Mouse (Mus musculus): Measurements from ENCODE around the gene Haao.

Gene Haao

GRCm38 (mm10) chr17:83847815-83848214 lies at the start of gene Haao:
Haao (minus strand) TSS chr17:83847963.
- DNase-seq (ENCODE audit: low read depth in 2 of 2, low spot score in 2 of 2), result peak in 1 of 2 experiments; percentile 56

- DNase-seq (ENCODE audit: low read depth in 2 of 2, low spot score in 2 of 2), result no peak
These were observed 49.6 kb upstream of the Haao start for GRCm38 (mm10) chr17:83897361-83897799.

GRCm38 (mm10) chr17:83896723-83897122 lies 49.0 kb upstream of the Haao start:
- peak; percentile 28 to 39 for DNase-seq (ENCODE audit: low read depth in 2 of 2, low spot score in 2 of 2)

- no peak for DNase-seq (ENCODE audit: low read depth in 2 of 2, low spot score in 2 of 2)
These were observed 47.6 kb upstream of the Haao start for GRCm38 (mm10) chr17:83895321-83895770.

GRCm38 (mm10) chr17:83893134-83893533 lies 45.4 kb upstream of the Haao start:
- no peak for DNase-seq (ENCODE audit: low read depth in 2 of 2, low spot score in 2 of 2)

GRCm38 (mm10) chr17:83891864-83892263 lies 44.1 kb upstream of the Haao start:
- no peak for DNase-seq (ENCODE audit: low read depth in 2 of 2, low spot score in 2 of 2)

GRCm38 (mm10) chr17:83890373-83890696 lies 42.6 kb upstream of the Haao start:
- no peak for DNase-seq (ENCODE audit: low read depth in 2 of 2, low spot score in 2 of 2)

GRCm38 (mm10) chr17:83889691-83890372 lies 42.1 kb upstream of the Haao start:
- DNase-seq (ENCODE audit: low read depth in 2 of 2, low spot score in 2 of 2), result no peak

GRCm38 (mm10) chr17:83889329-83889690 lies 41.5 kb upstream of the Haao start:
- no peak for DNase-seq (ENCODE audit: low read depth in 2 of 2, low spot score in 2 of 2)

- DNase-seq (ENCODE audit: low read depth in 2 of 2, low spot score in 2 of 2), result no peak
These were observed 39.5 kb upstream of the Haao start for GRCm38 (mm10) chr17:83887241-83887640.

- no peak for DNase-seq (ENCODE audit: low read depth in 2 of 2, low spot score in 2 of 2)
These were observed 38.6 kb upstream of the Haao start for GRCm38 (mm10) chr17:83886395-83886794.

GRCm38 (mm10) chr17:83885750-83886149 lies 38.0 kb upstream of the Haao start:
- DNase-seq (ENCODE audit: low read depth in 2 of 2, low spot score in 2 of 2), result no peak

- DNase-seq (ENCODE audit: low read depth in 2 of 2, low spot score in 2 of 2), result no peak
These were observed 37.3 kb upstream of the Haao start for GRCm38 (mm10) chr17:83885021-83885582.

- DNase-seq (ENCODE audit: low read depth in 2 of 2, low spot score in 2 of 2), result no peak
These were observed 35.0 kb upstream of the Haao start for GRCm38 (mm10) chr17:83882788-83883187.

- DNase-seq (ENCODE audit: low read depth in 2 of 2, low spot score in 2 of 2), result no peak
These were observed 33.3 kb upstream of the Haao start for GRCm38 (mm10) chr17:83881071-83881470.

- no peak for DNase-seq (ENCODE audit: low read depth in 2 of 2, low spot score in 2 of 2)
These were observed 32.5 kb upstream of the Haao start for GRCm38 (mm10) chr17:83880174-83880710.

GRCm38 (mm10) chr17:83879631-83880030 lies 31.9 kb upstream of the Haao start:
- DNase-seq (ENCODE audit: low read depth in 2 of 2, low spot score in 2 of 2), result no peak

GRCm38 (mm10) chr17:83874610-83875009 lies 26.8 kb upstream of the Haao start:
- no peak for DNase-seq (ENCODE audit: low read depth in 2 of 2, low spot score in 2 of 2)

- DNase-seq (ENCODE audit: low read depth in 2 of 2, low spot score in 2 of 2), result no peak
These were observed 25.8 kb upstream of the Haao start for GRCm38 (mm10) chr17:83873363-83874141.

- peak; percentile 77 to 86 for DNase-seq (ENCODE audit: low read depth in 2 of 2, low spot score in 2 of 2)
These were observed 25.1 kb upstream of the Haao start for GRCm38 (mm10) chr17:83872806-83873348.

GRCm38 (mm10) chr17:83871354-83871753 lies 23.6 kb upstream of the Haao start:
- DNase-seq (ENCODE audit: low read depth in 2 of 2, low spot score in 2 of 2), result no peak

- DNase-seq (ENCODE audit: low read depth in 2 of 2, low spot score in 2 of 2), result no peak
These were observed 22.6 kb upstream of the Haao start for GRCm38 (mm10) chr17:83870385-83870784.

All from CD8-positive naive resting alpha-beta T cell, adult 2 months (primary cell).